Mouse (Mus musculus) mouse embryonic stem cell (cell line): ENCODE measurements around the gene Tex19.1.
"Not testable (repeated sequence)": the region's sequence is repeated elsewhere in the genome, so short reads cannot be mapped to it uniquely, and the experiment has no call there.

Source experiments
- in situ Hi-C, 2 experiments: fragments of 300-500 bp; cut with MboI; formaldehyde crosslinking; loops; 1 replicate in 1 of 2; 3 replicates in 1 of 2; pipeline ENCODE4 v1.14.3; 2019 to 2020; ENCODE audit warnings: low sequenced_read_pairs in 2 of 2, low pct_unique_long_range_greater_than_20kb in 1 of 2, mixed read lengths in 1 of 2; ENCODE audit not compliant: unreplicated experiment in 1 of 2

The Tex19.1 gene

GRCm38 (mm10) chr11:121145865-121146264 is at the start of gene Tex19.1:
Gene Tex19.1 (plus strand): TSS chr11:121146143.
- in situ Hi-C loops: no loop called here

DNA sequence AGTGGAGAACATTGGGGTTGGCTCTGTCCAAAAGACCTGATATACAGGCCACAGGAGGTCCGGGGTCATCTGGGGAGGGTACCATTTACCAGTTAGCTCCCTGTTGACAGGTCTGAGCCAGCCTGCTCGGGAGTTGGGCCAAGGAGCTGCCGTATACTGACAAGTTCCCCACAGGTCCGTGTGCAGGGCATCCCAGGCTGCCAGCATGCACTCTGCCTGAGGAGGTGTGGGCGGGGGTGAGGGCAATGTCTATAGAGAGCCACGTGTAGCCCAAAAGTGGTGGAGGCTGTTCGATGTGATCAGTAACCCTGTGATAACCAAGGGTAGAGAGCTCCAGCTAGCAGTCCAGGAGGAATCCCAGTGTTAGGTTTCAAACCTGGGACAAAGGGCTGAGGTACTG is 46.2 kb upstream of the Tex19.1 start:
- in situ Hi-C loops: no loop called here

GRCm38 (mm10) chr11:121100692-121101091 is 45.3 kb upstream of the Tex19.1 start:
- in situ Hi-C loops: no loop called here

- in situ Hi-C loops: no loop called here
These were observed 44.7 kb upstream of the Tex19.1 start for GRCm38 (mm10) chr11:121101124-121101805.

DNA sequence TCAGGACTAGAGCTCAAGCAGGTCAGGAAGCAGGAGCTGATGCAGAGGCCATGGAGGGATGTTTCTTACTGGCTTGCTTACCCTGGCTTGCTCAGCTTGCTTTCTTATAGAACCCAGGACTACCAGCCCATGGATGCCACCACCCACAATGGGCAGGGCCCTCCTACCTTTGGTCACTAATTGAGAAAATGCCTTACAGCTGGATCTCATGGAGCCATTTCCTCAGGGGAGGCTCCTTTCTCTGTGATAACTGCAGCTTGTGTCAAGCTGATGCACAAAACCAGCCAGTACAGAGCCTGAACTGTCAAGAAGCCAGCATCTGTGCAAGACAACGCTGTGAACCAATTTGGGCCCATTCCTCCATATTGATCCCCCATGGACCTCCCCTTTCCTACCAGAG is 38.7 kb upstream of the Tex19.1 start:
- in situ Hi-C loops: not testable (repeated sequence)

DNA sequence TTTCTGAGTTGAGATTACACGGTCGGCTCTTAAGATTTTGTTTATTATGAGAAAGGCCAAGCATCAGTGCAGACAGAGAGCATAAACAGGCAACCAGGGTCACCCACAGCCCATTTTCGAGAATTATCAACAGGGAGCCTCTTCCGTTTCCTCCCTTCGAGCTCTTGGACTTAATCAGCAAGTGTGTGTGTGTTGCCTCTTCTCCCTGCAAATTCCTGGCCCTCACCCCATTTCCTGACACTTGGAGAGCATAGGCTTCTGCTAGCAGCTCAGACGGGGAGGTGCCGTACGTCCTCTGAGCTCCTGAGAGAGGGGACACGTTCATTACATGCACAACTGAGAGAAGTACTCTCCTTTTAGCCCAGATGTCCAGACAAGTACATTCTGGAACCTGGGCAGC is 37.9 kb upstream of the Tex19.1 start:
- in situ Hi-C loops: no loop called here

GRCm38 (mm10) chr11:121109986-121110385 is 36.0 kb upstream of the Tex19.1 start:
- in situ Hi-C loops: no loop called here

- in situ Hi-C loops: no loop called here
These were observed 34.9 kb upstream of the Tex19.1 start for GRCm38 (mm10) chr11:121111051-121111450.

GRCm38 (mm10) chr11:121111601-121112000 is 34.3 kb upstream of the Tex19.1 start:
- in situ Hi-C loops: no loop called here

GRCm38 (mm10) chr11:121112091-121112775 is 33.7 kb upstream of the Tex19.1 start:
- in situ Hi-C loops: no loop called here

- in situ Hi-C loops: no loop called here
These were observed 27.8 kb upstream of the Tex19.1 start for GRCm38 (mm10) chr11:121118106-121118505.

DNA sequence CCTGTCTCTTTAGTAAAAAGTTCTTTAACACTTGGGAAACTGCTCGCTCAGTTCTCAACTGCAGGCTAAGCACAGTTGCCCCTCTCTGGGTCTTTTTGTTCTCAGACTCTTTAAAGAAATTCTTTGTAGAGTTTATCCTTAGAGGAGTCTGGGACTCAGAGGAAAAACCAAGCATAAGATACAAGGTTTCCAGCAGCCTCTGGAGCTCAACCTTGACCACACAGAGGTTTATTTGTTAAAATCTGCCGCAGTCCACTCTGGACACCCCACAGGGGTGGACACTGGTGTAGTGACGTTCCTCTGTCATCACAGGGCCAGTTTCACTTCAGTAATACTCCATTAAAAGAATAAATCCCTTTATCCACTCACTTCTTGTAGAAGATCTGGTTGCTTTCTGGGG is 27.4 kb upstream of the Tex19.1 start, which contains the start of gene Tex19.2:
Gene Tex19.2, minus strand, starts transcription at position 101 of the 400 bp plus-strand sequence.
- in situ Hi-C loops: no loop called here

DNA sequence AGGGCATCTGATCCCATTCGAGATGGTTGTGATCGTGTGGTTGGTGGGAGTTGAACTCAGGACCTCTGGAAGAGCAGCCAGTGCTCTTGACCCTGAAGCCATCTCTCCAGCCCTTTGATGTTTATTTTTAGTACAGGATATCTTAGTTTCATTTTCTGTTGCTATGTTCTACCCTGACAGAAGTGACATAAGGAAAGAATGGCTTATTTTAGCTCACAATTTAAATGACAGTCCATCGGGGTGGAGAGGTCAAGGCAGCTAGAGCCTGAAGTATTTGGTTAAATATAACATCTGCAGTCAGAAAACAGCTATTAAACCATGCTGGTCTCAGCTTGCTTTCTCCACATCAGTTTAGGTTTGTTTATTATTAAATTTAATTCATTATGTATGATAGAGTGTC is 24.8 kb upstream of the Tex19.1 start:
- in situ Hi-C loops: loop anchor here in 1 of 2 experiments (10.0 kb wide), 1 partner anchor 56 kb away; the partner anchor contains the start of gene Sectm1b

DNA sequence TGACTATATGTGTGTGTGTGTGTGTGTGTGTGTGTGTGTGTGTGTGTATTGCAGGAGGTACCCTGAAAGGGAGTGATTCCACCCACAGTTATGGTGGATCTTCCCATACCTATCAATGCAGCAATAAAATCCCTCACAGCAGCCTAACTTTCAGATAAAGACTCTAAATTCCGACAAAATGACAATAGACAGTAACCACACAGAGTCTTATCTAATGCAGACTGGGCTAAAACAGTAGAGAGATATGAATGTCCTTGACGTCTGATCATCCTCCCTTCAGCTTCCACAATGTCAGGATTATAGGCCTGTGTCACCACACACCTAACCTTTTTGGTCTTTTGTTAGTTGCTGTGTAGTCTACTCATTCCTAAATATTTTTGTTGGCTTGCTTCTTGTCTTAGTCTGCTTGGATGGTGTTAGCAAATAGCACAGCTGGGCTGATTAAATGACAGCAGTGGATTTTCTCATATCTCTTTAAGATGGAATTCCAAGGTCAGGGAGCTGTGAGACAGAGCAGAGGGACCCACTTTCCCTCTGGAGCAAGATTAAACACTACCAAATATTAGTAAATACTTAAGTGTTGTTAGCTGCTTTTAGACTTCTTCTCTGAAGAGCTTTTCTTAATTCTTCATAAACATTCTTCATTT is 23.8 kb upstream of the Tex19.1 start:
- in situ Hi-C loops: loop anchor here in 1 of 2 experiments (10.0 kb wide), 1 partner anchor 57 kb away; the partner anchor contains the start of gene Sectm1b

GRCm38 (mm10) chr11:121123438-121123837 is 22.5 kb upstream of the Tex19.1 start:
- in situ Hi-C loops: loop anchor here in 1 of 2 experiments (10.0 kb wide), 1 partner anchor 59 kb away; the partner anchor contains the start of gene Sectm1b

- in situ Hi-C loops: loop anchor here in 1 of 2 experiments (10.0 kb wide), 1 partner anchor 61 kb away; the partner anchor contains the start of gene Sectm1b
These were observed 20.3 kb upstream of the Tex19.1 start for GRCm38 (mm10) chr11:121125522-121126172.

DNA sequence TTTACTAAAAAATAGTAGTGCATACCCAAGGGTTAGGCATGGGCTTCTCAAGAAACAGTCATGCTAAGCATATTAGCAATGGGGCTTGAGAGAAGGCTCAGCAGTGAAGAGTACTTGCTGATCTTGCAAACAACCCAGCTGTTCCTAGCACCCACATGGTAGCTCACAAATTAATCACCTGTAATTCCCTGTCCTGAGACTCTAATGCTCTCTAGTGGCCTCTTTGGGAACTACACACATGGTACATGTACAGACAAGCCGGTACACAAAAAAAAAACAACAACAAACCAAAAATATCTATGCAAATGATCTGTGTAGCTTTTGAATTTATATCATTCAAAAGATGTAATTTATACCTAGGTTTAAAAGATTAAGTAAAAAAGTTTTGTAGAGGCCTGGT is 19.5 kb upstream of the Tex19.1 start:
- in situ Hi-C loops: loop anchor here in 1 of 2 experiments (10.0 kb wide), 1 partner anchor 62 kb away; the partner anchor contains the start of gene Sectm1b

DNA sequence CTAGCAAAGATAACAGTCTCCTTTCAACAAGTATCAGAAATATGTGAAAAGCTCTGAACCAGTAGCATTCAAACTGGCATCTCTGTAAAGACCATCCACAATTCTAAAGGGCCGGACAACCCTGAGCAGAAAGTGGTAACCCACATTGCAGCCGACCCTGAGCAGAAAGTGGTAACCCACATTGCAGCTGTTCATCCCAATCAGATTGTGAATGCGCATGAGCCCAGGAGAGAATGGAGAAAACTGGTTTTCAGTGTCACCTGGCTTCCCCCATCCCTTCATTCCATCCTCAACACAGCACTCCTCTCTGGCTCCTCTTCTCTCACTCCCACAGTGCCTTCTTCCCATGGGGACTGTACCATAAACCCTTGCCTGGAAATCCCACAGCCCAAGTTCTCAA is 18.5 kb upstream of the Tex19.1 start:
- in situ Hi-C loops: loop anchor here in 1 of 2 experiments (10.0 kb wide), 1 partner anchor 63 kb away; the partner anchor contains the start of gene Sectm1b
